Mouse (Mus musculus) embryonic fibroblast, embryonic 13.5 days (primary cell): ENCODE measurements around the gene Kcnk3. TPM values are rescaled to one million over a fixed set of nuclear protein-coding genes. Genes with fewer than 3 reads are reported as not detected.
A peak's percentile ranks its signal among the peaks of the same experiment; 100 is the strongest.

Experiments
- H3K27ac ChIP-seq: 2 replicates; pipeline ENCODE4 v1.5.1; 2012; ENCODE audit warnings: low read length, control low read depth, inconsistent platforms; ENCODE audit not compliant: insufficient read depth
- H3K4me1 ChIP-seq: 2 replicates; pipeline ENCODE4 v1.6.1; 2011; ENCODE audit warnings: low read length; ENCODE audit not compliant: control insufficient read depth, insufficient read depth
- H3K4me3 ChIP-seq: 2 replicates; pipeline ENCODE4 v1.5.1; 2011; ENCODE audit warnings: mild to moderate bottlenecking, control low read depth, low read length; ENCODE audit not compliant: insufficient read depth
- CTCF ChIP-seq: IDR thresholded peaks from 2 replicates; pipeline ENCODE4 v1.5.1; 2011; ENCODE audit warnings: mild to moderate bottlenecking, control low read depth, low read length, moderate library complexity, borderline replicate concordance; ENCODE audit not compliant: insufficient read depth
- POLR2A ChIP-seq: IDR thresholded peaks from 2 replicates; pipeline ENCODE4 v1.6.1; 2011; ENCODE audit warnings: low read depth, mild to moderate bottlenecking, control low read depth, low read length, moderate library complexity
- polyA plus RNA-seq: library from polyadenylated mRNA; stranded (reverse); fragments of >200 nt; gene quantifications from 2 replicates; pipeline ENCODE4 v1.2.4, GENCODE M21; 2011; ENCODE audit warnings: low read depth; ENCODE audit not compliant: missing spikeins, insufficient read length

Gene Kcnk3
- polyA plus RNA-seq, 1 experiment = 1.6 TPM

- Histone ChIP-seq H3K27ac (no peak overlapping the region), H3K4me3 (no peak overlapping the region), H3K4me1 (no peaks in the 10 kb centered on the region)
- TF ChIP-seq POLR2A (no peak), CTCF (no peak)
Measured at GRCm38 (mm10) chr5:30665360-30665759, 77.4 kb downstream of the Kcnk3 start.

- peak overlapping the region; percentile 45; the same call in 1 of the 2 replicates for H3K4me3 ChIP-seq
- H3K27ac ChIP-seq = peak overlapping the region; percentile 81
- TF ChIP-seq CTCF = no peak
- no peak for TF ChIP-seq POLR2A
- no peaks in the 10 kb centered on the region for H3K4me1 ChIP-seq
Measured at GRCm38 (mm10) chr5:30665968-30666367, 78.0 kb downstream of the Kcnk3 start.

GRCm38 (mm10) chr5:30666391-30667195, 78.6 kb downstream of the Kcnk3 start, which contains the start of gene Cenpa:
Gene Cenpa, plus strand, starts transcription at chr5:30666777.
- peak within 1 kb of the TSS; percentile 81 for H3K27ac ChIP-seq
- TF ChIP-seq CTCF = no peak
- peak; percentile 88 for TF ChIP-seq POLR2A
- peak within 1 kb of the TSS; percentile 81 for H3K4me3 ChIP-seq
- no peaks in the 10 kb centered on the region for H3K4me1 ChIP-seq

- H3K4me3 ChIP-seq = peak overlapping the region; percentile 81
- H3K27ac ChIP-seq = no peak overlapping the region
- TF ChIP-seq POLR2A (no peak), CTCF (no peak)
- H3K4me1 ChIP-seq = no peaks in the 10 kb centered on the region
Measured at GRCm38 (mm10) chr5:30667215-30667614, 79.2 kb downstream of the Kcnk3 start.

- H3K27ac ChIP-seq = no peak overlapping the region
- H3K4me1 ChIP-seq = no peaks in the 10 kb centered on the region
- TF ChIP-seq CTCF (no peak), POLR2A (no peak)
- H3K4me3 ChIP-seq = peak overlapping the region; percentile 81
Measured at GRCm38 (mm10) chr5:30667686-30668085, 79.7 kb downstream of the Kcnk3 start.

GRCm38 (mm10) chr5:30668637-30669495, 80.9 kb downstream of the Kcnk3 start:
- TF ChIP-seq POLR2A (no peak), CTCF (no peak)
- H3K27ac ChIP-seq = no peak overlapping the region
- no peak overlapping the region for H3K4me3 ChIP-seq
- no peaks in the 10 kb centered on the region for H3K4me1 ChIP-seq

- Histone ChIP-seq H3K4me3 (no peak overlapping the region), H3K4me1 (no peaks in the 10 kb centered on the region), H3K27ac (no peak overlapping the region)
- TF ChIP-seq POLR2A = no peak
- TF ChIP-seq CTCF = no peak
Measured at GRCm38 (mm10) chr5:30669496-30669830, 81.5 kb downstream of the Kcnk3 start.

- Histone ChIP-seq H3K4me3 (no peak overlapping the region), H3K4me1 (no peaks in the 10 kb centered on the region), H3K27ac (no peak overlapping the region)
- TF ChIP-seq CTCF (no peak), POLR2A (no peak)
Measured at GRCm38 (mm10) chr5:30670091-30670490, 82.1 kb downstream of the Kcnk3 start.

- H3K4me3 ChIP-seq = no peak overlapping the region
- no peaks in the 10 kb centered on the region for H3K4me1 ChIP-seq
- H3K27ac ChIP-seq = no peak overlapping the region
- TF ChIP-seq POLR2A = no peak
- TF ChIP-seq CTCF = no peak
Measured at GRCm38 (mm10) chr5:30674001-30674400, 86.0 kb downstream of the Kcnk3 start.

Other genes starting within 250 kb of the Kcnk3 start
- gene Otof, start 126.2 kb upstream of the Kcnk3 start, polyA plus RNA-seq = not detected in 2 replicates
- gene 1700001C02Rik, start 122.1 kb upstream of the Kcnk3 start, polyA plus RNA-seq = not detected in 2 replicates
- not detected in 2 replicates for gene Cib4, start 42.3 kb upstream of the Kcnk3 start, polyA plus RNA-seq
- 36.9 and 41.0 TPM in 2 replicates for gene Slc35f6, start 59.8 kb downstream of the Kcnk3 start, polyA plus RNA-seq
- gene Cenpa, start 78.6 kb downstream of the Kcnk3 start, polyA plus RNA-seq = 37.9 and 59.8 TPM in 2 replicates
- 0.13 TPM in 1 of 2 replicates, not detected in the other for gene Dpysl5, start 123.4 kb downstream of the Kcnk3 start, polyA plus RNA-seq
- gene Mapre3, start 226.5 kb downstream of the Kcnk3 start, polyA plus RNA-seq = 24.3 and 26.8 TPM in 2 replicates